Mouse (Mus musculus): Measurements from ENCODE around the gene Hmg20a.

GRCm38 (mm10) chr9:56497181-56497864 is 78.9 kb downstream of the Hmg20a start:
- TF ChIP-seq POLR2A (IDR thresholded peaks at IDR 0.05; ENCODE audit: control insufficient read depth, extremely low read depth, insufficient read depth, low read length, poor library complexity) (no peak), CTCF (IDR thresholded peaks at IDR 0.05; ENCODE audit: borderline replicate concordance, control insufficient read depth, extremely low read depth, insufficient read depth, low read length, poor library complexity) (no peak)

All from thymus, adult 2 months (tissue).